Mouse (Mus musculus): ENCODE measurements at regions not wholly inside any gene's neighbourhood (a gene's known extent, or its start where the extent isn't known, plus 50 kb on each side); places are given as distances from the start of the nearest gene placed in this dataset.

DNA sequence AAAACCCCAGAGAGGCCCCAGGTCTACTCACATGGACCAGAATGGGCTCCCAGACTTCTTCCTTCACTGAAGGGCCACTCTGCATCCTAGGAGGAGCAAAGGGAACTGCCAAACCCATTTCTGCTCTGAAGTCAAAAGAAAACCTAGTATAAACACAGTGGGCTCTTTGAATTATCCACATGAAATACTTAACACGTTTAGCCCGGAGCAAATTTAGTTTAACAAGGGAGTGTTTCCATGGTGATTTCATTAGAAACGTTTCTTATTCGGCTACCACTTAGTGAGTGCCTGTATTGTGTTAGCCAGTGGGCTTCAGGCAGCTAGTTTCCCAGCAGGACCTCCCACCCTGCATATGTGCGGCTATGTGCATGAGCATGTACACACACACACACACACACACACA is 69.4 kb downstream of the Thnsl2 start:
- H3K36me3 ChIP-seq (ENCODE audit: control insufficient read depth, insufficient read depth): no peaks in the 10 kb centered on the region
- H3K79me2 ChIP-seq (ENCODE audit: control insufficient read depth, insufficient read depth): no peaks in the 10 kb centered on the region
- H3ac ChIP-seq (ENCODE audit: control insufficient read depth, insufficient read length, low read depth): no peak overlapping the region
- no peaks in the 10 kb centered on the region for H3K79me3 ChIP-seq (ENCODE audit: low read depth)
- H3K4me3 ChIP-seq (ENCODE audit: insufficient read depth, poor library complexity, severe bottlenecking): no peak overlapping the region
- H3K27me3 ChIP-seq (ENCODE audit: control insufficient read depth, insufficient read depth, insufficient read length): no peaks in the 10 kb centered on the region
- no peak for TF ChIP-seq CTCF (IDR thresholded peaks at IDR 0.05; ENCODE audit: control insufficient read depth, insufficient read depth, insufficient read length)
- TF ChIP-seq MYOG (IDR thresholded peaks at IDR 0.05; ENCODE audit: control insufficient read depth, extremely low read depth, insufficient read length): no peak
- TF ChIP-seq FOSL1 (IDR thresholded peaks at IDR 0.05; ENCODE audit: insufficient read depth, low read length, poor library complexity, severe bottlenecking): no peak
- no peak for TF ChIP-seq CEBPB (IDR thresholded peaks at IDR 0.05; ENCODE audit: low read depth)
- TF ChIP-seq MAX (IDR thresholded peaks at IDR 0.05): no peak
- TF ChIP-seq MYOD1 (IDR thresholded peaks at IDR 0.05; ENCODE audit: control insufficient read depth, insufficient read length, low read depth): no peak
- TF ChIP-seq USF1 (IDR thresholded peaks at IDR 0.05; ENCODE audit: low read depth): no peak

Data from C2C12 (cell line).